Mouse (Mus musculus): ENCODE data around the gene Usf1. TPM values are rescaled to one million over a fixed set of nuclear protein-coding genes. Genes with fewer than 3 reads are reported as not detected.
A peak's percentile ranks its signal among the peaks of the same experiment; 100 is the strongest.

Gene Usf1
- total and polyA plus RNA-seq, 2 experiments from 2014 or later, result 183 to 200 TPM

- TF ChIP-seq CTCF (IDR thresholded peaks at IDR 0.05; ENCODE audit: low read depth), result no peak
- no peak overlapping the region for H3K9ac ChIP-seq
- H3K4me2 ChIP-seq (ENCODE audit: low read depth), result no peak overlapping the region
- no peaks in the 10 kb centered on the region for H3K9me3 ChIP-seq (ENCODE audit: low read length)
- DNase-seq (no peak), ATAC-seq (no peak)
- H3K27ac ChIP-seq (ENCODE audit: low read depth, low read length), result no peak overlapping the region
- WGBS, result 83% methylated on average over 4 of the region's 4 CpGs
- no peaks in the 10 kb centered on the region for H3K36me3 ChIP-seq (ENCODE audit: insufficient read depth)
- H3K4me1 ChIP-seq (ENCODE audit: insufficient read depth), result no peaks in the 10 kb centered on the region
- no peaks in the 10 kb centered on the region for H3K27me3 ChIP-seq (ENCODE audit: insufficient read depth, low read length)
- H3K4me3 ChIP-seq (ENCODE audit: low read depth, low read length), result no peak overlapping the region
Measured at GRCm38 (mm10) chr1:171401821-171402220, 9.3 kb upstream of the Usf1 start.

GRCm38 (mm10) chr1:171402991-171403390 is 8.1 kb upstream of the Usf1 start:
- Histone ChIP-seq H3K36me3 (ENCODE audit: insufficient read depth) (no peaks in the 10 kb centered on the region), H3K27me3 (ENCODE audit: insufficient read depth, low read length) (no peaks in the 10 kb centered on the region; the same call in 1 of the 2 replicates), H3K4me1 (ENCODE audit: insufficient read depth) (no peaks in the 10 kb centered on the region), H3K27ac (ENCODE audit: low read depth, low read length) (no peak overlapping the region), H3K4me3 (ENCODE audit: low read depth, low read length) (no peak overlapping the region), H3K4me2 (ENCODE audit: low read depth) (no peak overlapping the region), H3K9ac (no peak overlapping the region), H3K9me3 (ENCODE audit: low read length) (no peaks in the 10 kb centered on the region)
- ATAC-seq (no peak), DNase-seq (no peak)
- TF ChIP-seq CTCF (IDR thresholded peaks at IDR 0.05; ENCODE audit: low read depth), result no peak
- 81% methylated on average over 9 of the region's 9 CpGs for WGBS

- Histone ChIP-seq H3K27ac (ENCODE audit: low read depth, low read length) (no peak overlapping the region), H3K27me3 (ENCODE audit: insufficient read depth, low read length) (no peaks in the 10 kb centered on the region; the same call in 1 of the 2 replicates), H3K9me3 (ENCODE audit: low read length) (no peaks in the 10 kb centered on the region), H3K4me1 (ENCODE audit: insufficient read depth) (no peaks in the 10 kb centered on the region), H3K9ac (no peak overlapping the region), H3K4me3 (ENCODE audit: low read depth, low read length) (no peak overlapping the region), H3K36me3 (ENCODE audit: insufficient read depth) (no peaks in the 10 kb centered on the region), H3K4me2 (ENCODE audit: low read depth) (no peak overlapping the region)
- no peak for DNase-seq
- no peak for TF ChIP-seq CTCF (IDR thresholded peaks at IDR 0.05; ENCODE audit: low read depth)
- 85% methylated on average over 5 of the region's 5 CpGs for WGBS
- no peak for ATAC-seq
Measured at GRCm38 (mm10) chr1:171407263-171407662, 3.9 kb upstream of the Usf1 start.

GRCm38 (mm10) chr1:171410231-171410630 is 882 bp upstream of the Usf1 start:
- Histone ChIP-seq H3K4me1 (ENCODE audit: insufficient read depth) (peaks cover 9% of the 10 kb centered on the region), H3K4me3 (ENCODE audit: low read depth, low read length) (0 out of 2 replicates have a peak overlapping the region, but pooled peaks have one; percentile 94), H3K4me2 (ENCODE audit: low read depth) (no peak overlapping the region), H3K9ac (no peak overlapping the region), H3K27me3 (ENCODE audit: insufficient read depth, low read length) (no peaks in the 10 kb centered on the region; the same call in 1 of the 2 replicates), H3K36me3 (ENCODE audit: insufficient read depth) (peaks cover 2% of the 10 kb centered on the region), H3K27ac (ENCODE audit: low read depth, low read length) (no peak overlapping the region), H3K9me3 (ENCODE audit: low read length) (no peaks in the 10 kb centered on the region)
- TF ChIP-seq CTCF (IDR thresholded peaks at IDR 0.05; ENCODE audit: low read depth), result no peak
- WGBS, result 92% methylated on average over 1 of the region's 1 CpGs
- DNase-seq (no peak), ATAC-seq (no peak)

- DNase-seq, result no peak
- peak overlapping the region; percentile 49 for H3K4me2 ChIP-seq (ENCODE audit: low read depth)
- peak overlapping the region; percentile 96 for H3K9ac ChIP-seq
- H3K9me3 ChIP-seq (ENCODE audit: low read length), result no peaks in the 10 kb centered on the region
- H3K27ac ChIP-seq (ENCODE audit: low read depth, low read length), result peak overlapping the region; percentile 96
- no peak for TF ChIP-seq CTCF (IDR thresholded peaks at IDR 0.05; ENCODE audit: low read depth)
- no peaks in the 10 kb centered on the region; the same call in 1 of the 2 replicates for H3K27me3 ChIP-seq (ENCODE audit: insufficient read depth, low read length)
- H3K36me3 ChIP-seq (ENCODE audit: insufficient read depth), result peaks cover 15% of the 10 kb centered on the region
- under 1% methylated on average over 38 of the region's 39 CpGs for WGBS
- ATAC-seq, result peak; percentile 75
- peak overlapping the region; percentile 94 for H3K4me3 ChIP-seq (ENCODE audit: low read depth, low read length)
- H3K4me1 ChIP-seq (ENCODE audit: insufficient read depth), result peaks cover 9% of the 10 kb centered on the region
Measured at GRCm38 (mm10) chr1:171411492-171411941, 404 bp downstream of the Usf1 start.

GRCm38 (mm10) chr1:171412001-171412441 is 908 bp downstream of the Usf1 start:
- peak overlapping the region; percentile 96 for H3K9ac ChIP-seq
- TF ChIP-seq CTCF (IDR thresholded peaks at IDR 0.05; ENCODE audit: low read depth), result peak; percentile 40
- peaks cover 20% of the 10 kb centered on the region for H3K36me3 ChIP-seq (ENCODE audit: insufficient read depth)
- peaks cover 9% of the 10 kb centered on the region for H3K4me1 ChIP-seq (ENCODE audit: insufficient read depth)
- ATAC-seq (peak; percentile 36; the same call in 1 of the 2 replicates), DNase-seq (peak; percentile 79)
- H3K27ac ChIP-seq (ENCODE audit: low read depth, low read length), result peak overlapping the region; percentile 96
- peak overlapping the region; percentile 94 for H3K4me3 ChIP-seq (ENCODE audit: low read depth, low read length)
- H3K9me3 ChIP-seq (ENCODE audit: low read length), result no peaks in the 10 kb centered on the region
- under 1% methylated on average over 20 of the region's 20 CpGs for WGBS
- H3K4me2 ChIP-seq (ENCODE audit: low read depth), result peak overlapping the region; percentile 49
- H3K27me3 ChIP-seq (ENCODE audit: insufficient read depth, low read length), result no peaks in the 10 kb centered on the region; the same call in 1 of the 2 replicates

GRCm38 (mm10) chr1:171412446-171412845 is 1.3 kb downstream of the Usf1 start:
- no peaks in the 10 kb centered on the region; the same call in 1 of the 2 replicates for H3K27me3 ChIP-seq (ENCODE audit: insufficient read depth, low read length)
- peaks cover 9% of the 10 kb centered on the region for H3K4me1 ChIP-seq (ENCODE audit: insufficient read depth)
- peak overlapping the region; percentile 94 for H3K4me3 ChIP-seq (ENCODE audit: low read depth, low read length)
- no peak for TF ChIP-seq CTCF (IDR thresholded peaks at IDR 0.05; ENCODE audit: low read depth)
- H3K9me3 ChIP-seq (ENCODE audit: low read length), result no peaks in the 10 kb centered on the region
- ATAC-seq (peak; percentile 23), DNase-seq (peak; percentile 74)
- peak overlapping the region; percentile 96 for H3K27ac ChIP-seq (ENCODE audit: low read depth, low read length)
- peaks cover 24% of the 10 kb centered on the region for H3K36me3 ChIP-seq (ENCODE audit: insufficient read depth)
- peak overlapping the region; percentile 96 for H3K9ac ChIP-seq
- WGBS, result 19% methylated on average over 3 of the region's 3 CpGs
- H3K4me2 ChIP-seq (ENCODE audit: low read depth), result peak overlapping the region; percentile 49
